Mouse (Mus musculus): Measurements from ENCODE around the gene Itga2b.

Itga2b gene

GRCm38 (mm10) chr11:102469648-102470357 is at the start of gene Itga2b:
Gene Itga2b, minus strand, starts transcription at chr11:102470122.
- DNase-seq (ENCODE audit: inconsistent age in 2 of 2, low spot score in 1 of 2) = no peak

GRCm38 (mm10) chr11:102514793-102515424 is 45.0 kb upstream of the Itga2b start:
- DNase-seq (ENCODE audit: inconsistent age in 2 of 2, low spot score in 1 of 2) = no peak

- DNase-seq (ENCODE audit: inconsistent age in 2 of 2, low spot score in 1 of 2) = no peak
Measured at GRCm38 (mm10) chr11:102510226-102510625, 40.3 kb upstream of the Itga2b start.

- no peak for DNase-seq (ENCODE audit: inconsistent age in 2 of 2, low spot score in 1 of 2)
Measured at GRCm38 (mm10) chr11:102496732-102497131, 26.8 kb upstream of the Itga2b start.

GRCm38 (mm10) chr11:102496206-102496605 is 26.3 kb upstream of the Itga2b start:
- no peak for DNase-seq (ENCODE audit: inconsistent age in 2 of 2, low spot score in 1 of 2)

- no peak for DNase-seq (ENCODE audit: inconsistent age in 2 of 2, low spot score in 1 of 2)
Measured at GRCm38 (mm10) chr11:102495742-102496141, 25.8 kb upstream of the Itga2b start.

- DNase-seq (ENCODE audit: inconsistent age in 2 of 2, low spot score in 1 of 2) = no peak
Measured at GRCm38 (mm10) chr11:102495114-102495513, 25.2 kb upstream of the Itga2b start.

GRCm38 (mm10) chr11:102494063-102494650 is 24.2 kb upstream of the Itga2b start:
- DNase-seq (ENCODE audit: inconsistent age in 2 of 2, low spot score in 1 of 2) = no peak

- DNase-seq (ENCODE audit: inconsistent age in 2 of 2, low spot score in 1 of 2) = no peak
Measured at GRCm38 (mm10) chr11:102493241-102493640, 23.3 kb upstream of the Itga2b start.

- DNase-seq (ENCODE audit: inconsistent age in 2 of 2, low spot score in 1 of 2) = no peak
Measured at GRCm38 (mm10) chr11:102487901-102488300, 18.0 kb upstream of the Itga2b start.

- peak; percentile 37 to 79 for DNase-seq (ENCODE audit: inconsistent age in 2 of 2, low spot score in 1 of 2)
Measured at GRCm38 (mm10) chr11:102486733-102487386, 16.9 kb upstream of the Itga2b start.

- no peak for DNase-seq (ENCODE audit: inconsistent age in 2 of 2, low spot score in 1 of 2)
Measured at GRCm38 (mm10) chr11:102481779-102482178, 11.9 kb upstream of the Itga2b start.

- DNase-seq (ENCODE audit: inconsistent age in 2 of 2, low spot score in 1 of 2) = no peak
Measured at GRCm38 (mm10) chr11:102480897-102481296, 11.0 kb upstream of the Itga2b start.

GRCm38 (mm10) chr11:102480111-102480510 is 10.2 kb upstream of the Itga2b start:
- no peak for DNase-seq (ENCODE audit: inconsistent age in 2 of 2, low spot score in 1 of 2)

GRCm38 (mm10) chr11:102479581-102479980 is 9.7 kb upstream of the Itga2b start:
- no peak for DNase-seq (ENCODE audit: inconsistent age in 2 of 2, low spot score in 1 of 2)

GRCm38 (mm10) chr11:102478671-102479070 is 8.7 kb upstream of the Itga2b start:
- no peak for DNase-seq (ENCODE audit: inconsistent age in 2 of 2, low spot score in 1 of 2)

- DNase-seq (ENCODE audit: inconsistent age in 2 of 2, low spot score in 1 of 2) = no peak
Measured at GRCm38 (mm10) chr11:102475027-102475426, 5.1 kb upstream of the Itga2b start.

- DNase-seq (ENCODE audit: inconsistent age in 2 of 2, low spot score in 1 of 2) = peak; percentile 99 to 100
Measured at GRCm38 (mm10) chr11:102467041-102467631, 2.8 kb downstream of the Itga2b start.

GRCm38 (mm10) chr11:102465713-102466436 is 4.0 kb downstream of the Itga2b start:
- DNase-seq (ENCODE audit: inconsistent age in 2 of 2, low spot score in 1 of 2) = peak; percentile 84 to 91

- DNase-seq (ENCODE audit: inconsistent age in 2 of 2, low spot score in 1 of 2) = no peak
Measured at GRCm38 (mm10) chr11:102464901-102465300, 5.0 kb downstream of the Itga2b start.

GRCm38 (mm10) chr11:102461764-102462163 is 8.2 kb downstream of the Itga2b start:
- DNase-seq (ENCODE audit: inconsistent age in 2 of 2, low spot score in 1 of 2) = no peak
